Mouse (Mus musculus) T-helper 1 cell (primary cell): ENCODE results near the gene Rasgrf1.

Experiments
- in situ Hi-C: fragments of 300-600 bp; cut with MboI, MseI; formaldehyde crosslinking; loops from one replicate; pipeline ENCODE4 v1.15.1; 2025; ENCODE audit warnings: high pct_unique_total_duplicates

Gene Rasgrf1

GRCm38 (mm10) chr9:90076131-90076530, 166.4 kb downstream of the Rasgrf1 start:
- in situ Hi-C loops, result loop anchor here (5.0 kb wide), 1 partner anchor 249 kb away; no protein-coding TSS in a partner anchor
